Mouse (Mus musculus) heart, adult 2 months (tissue): ENCODE data around the gene Gtf3c2.

Experiments
- CTCF ChIP-seq: fragments of 200-600 bp; IDR thresholded peaks from 2 replicates; pipeline ENCODE4 v1.8.1; 2022; ENCODE audit warnings: antibody characterized with exemption, mild to moderate bottlenecking, moderate library complexity
- EP300 ChIP-seq: fragments of 200-500 bp; IDR thresholded peaks from 2 replicates; pipeline ENCODE4 v1.6.1; 2011; ENCODE audit warnings: low read depth, low read length, control low read depth; ENCODE audit not compliant: insufficient read depth

DNA sequence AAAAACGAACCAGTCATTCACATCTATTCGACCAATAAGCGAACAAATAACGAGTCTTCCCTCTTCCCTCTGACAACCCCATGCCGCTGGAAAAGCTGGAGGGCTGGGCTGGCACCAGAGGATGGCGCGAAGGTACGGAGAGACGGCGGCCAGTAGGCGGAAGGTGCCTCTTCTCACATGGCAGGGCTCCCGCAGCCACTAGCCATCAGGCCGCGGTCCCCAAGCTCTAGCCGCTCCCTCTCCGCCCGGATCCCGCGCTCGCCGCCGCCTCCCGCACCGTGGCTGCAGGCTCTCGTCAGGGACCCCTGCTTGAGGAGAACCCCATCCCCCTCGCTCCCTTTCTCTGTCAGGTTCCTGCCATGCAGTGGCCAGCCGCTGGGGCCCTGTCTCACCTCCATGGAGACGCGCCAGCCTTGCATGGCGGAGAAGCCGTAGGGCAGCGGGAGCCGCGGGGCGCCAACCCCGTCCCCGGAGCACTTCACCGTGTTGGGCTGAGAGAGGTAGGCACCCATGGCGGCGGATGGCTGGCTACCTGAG is 40.0 kb upstream of the Gtf3c2 start:
- peak; percentile 47 for TF ChIP-seq CTCF
- TF ChIP-seq EP300 = no peak
